Mouse (Mus musculus): ENCODE measurements around the gene Atxn7l1.

Gene Atxn7l1

DNA sequence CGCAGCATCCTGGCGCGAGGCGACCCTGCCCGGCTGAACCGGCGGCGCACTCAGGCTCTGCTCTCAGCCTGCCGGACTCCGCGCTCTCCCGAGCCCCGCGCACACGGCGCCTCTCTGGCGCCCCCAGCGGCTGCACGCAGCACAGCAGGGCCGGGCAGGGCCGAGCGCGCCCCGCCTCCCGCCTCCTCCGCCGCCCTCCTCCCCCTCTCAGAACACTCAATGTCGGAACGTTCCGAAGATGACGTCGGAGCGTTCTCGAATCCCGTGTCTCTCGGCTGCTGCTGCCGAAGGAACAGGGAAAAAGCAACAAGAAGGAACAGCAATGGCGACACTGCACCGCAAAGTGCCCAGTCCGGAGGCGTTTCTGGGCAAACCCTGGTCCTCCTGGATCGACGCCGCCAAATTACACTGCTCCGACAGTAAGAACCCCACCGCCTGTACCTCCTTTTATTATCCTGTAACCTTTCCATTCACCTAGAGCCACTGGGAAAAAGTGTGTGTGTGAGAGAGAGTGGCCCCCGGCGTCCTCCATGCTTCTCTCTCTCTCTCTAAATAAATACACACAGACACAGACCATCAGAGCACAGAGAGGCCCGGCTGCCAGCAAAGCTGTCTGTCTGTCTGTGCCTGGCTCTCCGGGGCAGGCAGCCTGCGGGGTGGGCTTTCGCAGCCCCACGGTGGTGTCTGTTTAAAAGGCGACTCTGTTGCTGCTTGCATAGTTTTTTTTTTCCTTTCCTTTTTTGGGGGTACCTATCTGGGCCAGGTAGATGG lies at the start of gene Atxn7l1:
TSS of gene Atxn7l1 (plus strand) at position 197 of the 771 bp plus-strand sequence.
- peak; percentile 78 for DNase-seq (ENCODE audit: low spot score)

DNA sequence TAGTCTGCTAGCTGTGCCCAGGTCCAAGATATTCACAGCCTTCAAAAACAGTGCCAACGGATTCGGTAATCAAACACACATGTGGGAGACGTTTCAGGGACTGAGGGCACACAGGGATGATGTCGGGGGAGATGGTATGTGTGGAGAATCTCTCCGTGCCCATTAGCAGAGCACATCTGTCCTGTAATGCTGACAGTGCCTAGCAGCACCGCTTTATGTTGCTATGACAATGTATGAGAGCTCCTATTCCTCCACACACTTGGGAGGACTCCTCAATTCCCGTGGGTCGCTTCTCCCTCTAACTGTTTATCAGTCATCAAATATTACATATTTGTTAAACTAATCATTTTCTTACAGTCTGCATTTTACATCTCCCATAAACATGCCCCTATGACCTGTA lies 45.9 kb upstream of the Atxn7l1 start:
- DNase-seq (ENCODE audit: low spot score) = no peak

DNA sequence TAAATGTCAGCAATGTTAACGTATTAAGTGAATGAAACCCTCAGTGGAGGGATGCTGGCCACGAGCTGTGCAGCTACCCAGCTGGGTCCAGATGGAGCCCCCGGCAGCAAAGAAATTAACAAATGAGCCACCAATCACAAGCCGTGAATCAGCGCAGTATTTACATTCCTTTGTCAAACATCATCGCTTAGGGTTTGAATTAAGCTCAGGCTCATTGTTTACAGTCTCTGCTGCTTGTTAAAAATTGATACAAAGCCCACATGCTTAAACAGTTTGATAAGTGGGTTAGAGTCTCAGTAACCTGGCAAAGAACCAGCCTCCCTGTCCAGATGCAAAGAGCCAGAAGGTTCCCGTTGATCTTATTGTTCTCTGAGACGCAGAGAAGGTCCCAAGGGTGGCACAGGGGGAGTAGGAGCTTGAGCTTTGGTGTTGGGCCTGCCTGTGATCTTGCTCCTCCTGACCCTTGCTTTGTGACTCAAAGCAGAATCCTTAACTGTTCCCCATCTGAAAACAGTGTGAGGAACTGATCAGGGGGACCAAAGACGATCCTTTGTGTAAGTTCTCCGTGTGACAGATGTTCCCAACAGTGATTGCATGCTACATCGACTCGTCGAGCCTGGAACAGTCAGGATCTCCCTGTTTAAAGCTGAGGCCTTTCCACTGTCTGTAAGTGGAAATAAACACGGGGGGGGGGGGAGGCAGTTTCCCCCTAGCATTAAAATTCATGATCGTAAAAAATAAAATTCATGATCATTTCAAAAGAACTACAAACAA lies 45.0 kb upstream of the Atxn7l1 start:
- DNase-seq (ENCODE audit: low spot score) = no peak

DNA sequence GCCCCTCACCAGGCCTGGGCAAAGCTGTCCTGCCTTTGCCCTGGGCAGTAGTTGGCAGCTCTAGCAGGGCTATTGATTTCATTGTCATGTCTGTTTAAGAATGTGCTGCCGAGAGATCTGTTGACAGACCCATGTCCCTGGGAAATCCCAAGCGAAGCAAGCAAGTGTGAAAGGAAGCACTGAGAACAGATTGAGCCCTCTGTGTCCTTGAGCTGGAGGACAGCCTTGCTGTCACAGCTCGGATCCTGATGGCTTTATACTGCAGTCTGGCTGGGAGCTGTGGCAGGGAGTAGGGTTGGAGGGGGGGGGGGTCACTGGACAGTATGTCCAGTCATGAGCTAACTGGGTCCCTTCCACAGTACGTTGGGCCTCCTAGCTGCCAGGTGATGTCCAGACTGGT lies 41.8 kb upstream of the Atxn7l1 start:
- DNase-seq (ENCODE audit: low spot score) = no peak

DNA sequence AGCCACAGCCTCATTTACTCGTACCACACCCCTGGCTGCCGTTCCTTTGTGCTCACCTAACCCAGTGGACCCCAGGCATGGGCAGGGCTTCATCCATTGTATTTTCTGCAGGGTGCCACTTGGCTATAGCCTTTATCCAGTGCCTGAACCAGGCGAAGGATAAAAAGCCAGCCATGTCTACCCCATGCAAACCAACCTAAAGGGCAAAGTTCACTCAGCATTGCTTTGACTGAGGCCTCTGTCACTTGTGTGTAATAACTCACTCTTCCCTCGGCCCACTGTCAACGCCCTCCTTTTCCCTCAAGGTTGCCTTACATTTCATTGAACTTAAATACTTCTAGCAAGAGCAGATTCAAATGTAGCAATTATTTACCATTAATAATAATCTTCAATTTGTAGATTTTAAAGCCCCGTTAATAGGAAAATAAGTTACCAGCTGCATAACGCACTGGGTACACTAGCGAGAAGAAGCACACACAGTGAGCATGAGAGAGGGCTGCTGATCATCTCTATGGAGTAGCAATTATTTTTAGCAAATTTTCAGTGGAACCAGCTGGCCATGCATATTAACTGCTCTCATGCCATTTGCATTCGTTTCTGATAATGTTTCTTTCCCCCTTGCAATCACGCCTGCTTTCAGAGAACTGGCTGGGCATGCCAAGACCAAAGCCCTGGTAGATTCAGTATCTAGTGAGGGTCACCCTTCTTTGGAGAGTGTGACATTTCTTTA lies 40.9 kb upstream of the Atxn7l1 start:
- no peak for DNase-seq (ENCODE audit: low spot score)

DNA sequence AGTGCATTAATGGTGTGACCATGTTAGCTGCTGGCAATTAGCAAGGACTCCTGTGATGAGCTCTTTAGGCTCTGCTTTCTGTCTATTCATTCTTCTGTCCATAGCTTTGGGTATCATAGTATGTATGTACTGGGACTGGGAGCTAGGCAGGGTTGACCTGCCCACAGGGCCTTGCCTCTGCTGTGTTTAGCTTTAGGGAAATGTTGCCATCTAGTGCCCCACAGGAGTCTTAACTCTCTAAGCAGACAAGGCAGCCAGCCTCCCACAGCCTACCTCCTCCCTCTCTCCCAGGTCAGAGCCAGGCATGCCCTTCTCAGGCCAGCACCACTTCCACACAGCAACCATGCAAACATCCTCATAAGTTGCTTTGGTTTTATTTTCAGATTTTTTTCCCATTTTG lies 38.0 kb upstream of the Atxn7l1 start:
- DNase-seq (ENCODE audit: low spot score) = peak; percentile 74

GRCm38 (mm10) chr12:33110894-33111471 lies 36.5 kb upstream of the Atxn7l1 start:
- peak; percentile 42 for DNase-seq (ENCODE audit: low spot score)

DNA sequence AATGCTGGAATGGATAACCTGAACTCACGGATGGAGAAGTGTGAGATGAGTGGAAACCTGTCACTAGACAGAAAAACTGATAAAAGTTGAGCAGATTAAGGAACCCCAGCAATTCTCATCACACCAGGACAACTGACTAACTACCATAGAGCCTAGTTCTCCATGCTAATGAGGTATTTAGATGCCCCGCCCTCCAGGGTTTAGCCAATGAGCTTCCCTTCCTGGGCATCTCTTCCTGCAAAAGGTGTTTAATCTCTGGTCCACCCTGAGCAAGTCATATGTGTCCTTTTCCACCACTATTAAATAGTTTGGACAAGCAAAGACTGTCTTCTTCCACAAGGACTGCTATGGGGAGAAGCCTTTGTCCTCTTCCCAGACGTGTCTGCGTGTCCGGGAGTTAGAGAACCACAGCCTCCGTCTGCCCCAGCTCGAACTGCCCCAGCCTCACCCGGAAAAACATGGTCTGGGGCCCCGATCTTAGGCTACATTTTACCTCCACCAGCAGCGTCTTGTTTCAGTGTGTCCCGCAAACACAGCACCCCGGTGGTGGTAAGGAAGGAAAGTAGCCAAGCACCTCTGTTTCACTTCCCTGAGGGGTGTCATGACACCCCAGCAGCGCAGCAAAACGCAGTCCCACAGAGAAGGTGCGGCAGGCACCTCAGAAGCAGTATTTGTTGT lies 28.7 kb upstream of the Atxn7l1 start:
- no peak for DNase-seq (ENCODE audit: low spot score)

DNA sequence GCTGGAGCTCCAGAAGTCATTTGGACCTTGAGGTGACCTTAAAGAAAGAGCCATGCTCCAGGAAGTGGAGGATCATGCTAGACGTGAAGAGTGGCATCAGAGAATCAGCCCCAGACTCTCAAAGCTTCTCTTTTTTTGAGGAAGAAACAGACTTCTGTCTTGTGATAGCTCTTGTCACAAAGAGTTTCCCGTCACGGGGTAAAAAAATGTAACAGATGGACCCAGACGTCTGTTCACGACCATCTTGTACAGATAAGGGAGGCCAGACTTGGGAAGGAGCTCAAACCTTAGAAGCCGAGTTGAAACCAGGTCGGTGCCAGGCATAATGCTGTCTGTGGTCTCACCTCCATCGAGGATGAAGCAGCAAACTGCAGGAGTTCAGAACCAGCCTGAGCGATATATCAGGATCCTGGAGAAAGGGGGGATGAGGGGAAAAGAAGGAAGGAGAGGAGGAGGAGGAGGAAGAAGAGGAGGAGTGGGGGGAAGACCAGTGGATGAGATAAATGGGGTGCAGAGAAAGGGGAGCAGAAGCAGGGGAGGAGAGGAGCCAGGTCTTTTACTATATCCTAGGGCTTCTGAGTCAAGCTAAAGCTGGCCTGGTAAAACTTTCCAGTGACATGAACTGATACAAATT lies 21.8 kb upstream of the Atxn7l1 start:
- no peak for DNase-seq (ENCODE audit: low spot score)

DNA sequence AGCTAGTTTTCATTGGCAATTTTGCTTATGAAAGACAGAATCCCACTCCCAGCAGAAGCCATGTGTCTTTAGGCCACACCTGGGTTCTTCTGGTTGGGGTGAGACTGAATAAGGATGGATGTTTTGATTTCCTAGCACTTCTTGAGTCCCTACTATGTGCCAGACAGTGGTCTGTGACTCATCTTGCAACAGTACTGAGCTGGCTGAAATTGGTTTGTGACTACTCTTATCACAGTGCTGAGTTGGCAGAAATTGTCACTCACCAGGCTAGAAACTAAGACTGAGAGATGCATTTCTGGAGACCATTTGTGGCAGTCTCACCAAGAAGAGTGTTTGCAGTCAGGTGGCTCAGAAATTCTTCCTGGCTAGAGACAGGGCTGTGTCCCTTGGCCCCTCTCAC lies 21.2 kb upstream of the Atxn7l1 start:
- no peak for DNase-seq (ENCODE audit: low spot score)

- no peak for DNase-seq (ENCODE audit: low spot score)
These were observed 19.4 kb upstream of the Atxn7l1 start for GRCm38 (mm10) chr12:33128121-33128520.

- no peak for DNase-seq (ENCODE audit: low spot score)
These were observed 18.8 kb upstream of the Atxn7l1 start for GRCm38 (mm10) chr12:33128702-33129101.

DNA sequence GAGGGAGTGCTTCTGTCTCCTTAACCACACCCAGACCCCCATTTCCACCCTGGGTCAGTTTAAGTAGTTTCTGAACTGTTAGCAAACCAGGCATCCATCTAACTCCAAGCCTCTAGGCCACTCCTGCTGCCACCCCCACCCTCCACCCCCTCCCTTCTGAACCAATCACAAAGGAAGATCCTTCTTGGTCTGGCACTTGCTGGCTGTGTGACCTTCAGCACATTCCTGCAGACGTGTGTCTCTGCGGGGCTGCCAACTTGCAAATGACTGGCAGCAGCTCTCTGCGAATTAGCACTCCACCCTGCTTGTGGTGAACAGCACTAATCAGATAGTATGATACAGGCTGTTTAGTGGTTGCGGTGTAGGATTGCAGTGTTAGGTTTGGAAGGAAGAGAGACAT lies 18.1 kb upstream of the Atxn7l1 start:
- no peak for DNase-seq (ENCODE audit: low spot score)

GRCm38 (mm10) chr12:33130401-33130800 lies 17.1 kb upstream of the Atxn7l1 start:
- no peak for DNase-seq (ENCODE audit: low spot score)

DNA sequence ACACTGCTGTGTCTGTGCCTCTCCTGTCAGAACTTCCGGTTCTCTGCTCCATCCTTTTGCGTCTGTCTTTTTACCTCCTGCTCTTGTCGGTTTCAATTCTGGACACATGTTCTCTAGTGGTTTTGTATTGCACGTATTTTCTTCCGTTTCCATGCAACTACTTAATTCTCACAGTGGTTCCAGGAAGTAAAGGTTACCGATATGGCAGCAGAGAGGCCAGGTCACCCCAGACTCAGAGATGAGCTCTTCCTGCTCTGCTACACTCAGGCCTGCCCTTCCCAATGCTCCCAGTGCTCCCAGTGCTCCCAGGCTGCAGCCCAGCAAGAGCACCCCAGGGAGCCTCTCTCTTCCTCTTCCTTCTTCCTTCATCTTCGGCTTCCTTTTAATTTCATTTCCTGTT lies 15.7 kb upstream of the Atxn7l1 start:
- no peak for DNase-seq (ENCODE audit: low spot score)

DNA sequence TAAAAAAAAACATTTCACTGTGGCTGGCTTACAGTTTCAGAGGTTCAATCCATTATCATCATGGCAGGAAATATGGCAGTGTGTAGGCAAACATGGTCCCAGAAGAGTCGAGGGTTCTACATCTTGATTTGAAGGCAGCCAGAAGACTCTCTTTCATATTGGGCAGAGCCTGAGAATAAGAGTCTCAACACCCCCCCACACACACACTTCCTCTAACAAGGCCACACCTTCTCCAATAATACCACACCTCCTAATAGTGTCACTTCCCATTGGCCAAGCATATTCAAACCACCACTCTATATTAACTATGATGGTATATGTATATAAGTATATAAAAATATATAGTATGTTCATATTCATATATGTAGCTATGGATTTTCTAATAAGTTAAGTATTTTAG lies 9.6 kb upstream of the Atxn7l1 start:
- DNase-seq (ENCODE audit: low spot score) = no peak

GRCm38 (mm10) chr12:33139083-33139482 lies 8.4 kb upstream of the Atxn7l1 start:
- no peak for DNase-seq (ENCODE audit: low spot score)

GRCm38 (mm10) chr12:33144456-33144855 lies 3.0 kb upstream of the Atxn7l1 start:
- peak; percentile 12 for DNase-seq (ENCODE audit: low spot score)

DNA sequence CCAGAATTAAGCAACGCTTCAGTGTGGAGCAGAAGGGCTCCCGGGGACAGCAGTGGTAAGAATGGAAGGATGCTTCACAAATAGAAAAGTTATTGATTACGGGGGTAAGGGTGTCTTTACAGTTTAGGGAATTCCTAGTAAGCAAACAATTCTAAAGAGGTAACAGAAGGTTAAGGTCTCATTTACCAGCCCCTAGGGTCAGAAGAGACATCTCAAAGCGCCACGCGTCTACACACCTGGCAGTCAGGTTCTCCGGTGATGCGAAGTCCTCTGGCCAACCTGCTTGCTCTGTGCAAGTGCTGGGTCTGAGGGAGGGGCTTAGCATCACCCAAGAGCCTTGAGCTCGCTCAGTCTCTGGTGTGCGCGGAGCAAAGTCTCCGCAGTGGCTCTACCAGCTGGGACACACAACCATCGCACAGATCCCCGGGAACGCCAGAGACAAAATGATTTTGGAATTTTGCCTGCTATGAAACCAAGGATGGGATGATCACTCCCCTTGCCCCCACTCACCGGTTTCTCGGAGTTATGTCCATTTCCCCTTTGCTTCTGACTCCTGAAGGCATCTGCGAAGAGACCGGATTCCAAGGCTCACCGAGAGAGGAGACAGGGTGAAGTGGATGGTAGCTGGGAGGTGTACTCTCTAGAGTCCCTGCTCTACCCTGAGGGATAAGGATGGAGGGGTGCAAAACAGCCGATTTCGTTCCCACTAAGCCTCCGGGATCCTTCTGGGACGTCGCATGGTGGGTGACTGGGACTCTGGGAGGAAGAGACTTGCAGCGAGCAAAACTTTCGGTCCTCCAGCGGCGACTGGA lies 665 bp upstream of the Atxn7l1 start:
- no peak for DNase-seq (ENCODE audit: low spot score)

DNA sequence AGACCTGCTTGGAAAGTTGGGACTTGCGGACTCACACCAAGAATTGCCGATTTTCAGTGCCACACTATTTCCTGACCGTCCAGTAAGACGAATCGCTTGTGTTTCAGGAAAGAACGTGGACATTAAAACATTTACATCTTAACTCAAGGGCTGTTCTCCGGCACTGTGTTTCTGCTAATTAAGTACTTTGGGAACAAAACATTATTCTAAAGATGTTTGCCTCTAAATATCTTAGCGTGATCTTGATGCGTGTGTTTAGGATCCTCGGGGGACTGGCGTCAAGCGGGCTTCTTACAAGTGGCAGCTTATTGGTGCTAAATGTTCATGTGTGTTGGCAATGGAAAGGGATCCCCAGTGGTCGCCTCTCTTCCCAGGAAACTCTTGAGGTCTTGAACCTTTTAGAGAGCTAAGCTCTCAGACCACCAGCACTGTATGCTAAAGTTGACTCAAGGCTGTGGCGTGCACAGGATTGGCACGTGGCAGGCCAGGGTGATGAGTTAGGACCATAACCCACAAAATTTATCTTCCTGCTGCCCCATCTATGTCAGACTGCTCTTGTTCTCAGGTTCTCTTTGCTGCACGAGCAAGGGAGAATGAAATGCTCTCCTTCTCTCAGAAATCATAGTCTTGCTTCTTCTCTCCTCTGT lies 2.2 kb downstream of the Atxn7l1 start:
- DNase-seq (ENCODE audit: low spot score) = no peak
